Mouse (Mus musculus): ENCODE measurements at regions not wholly inside any gene's neighbourhood (a gene's known extent, or its start where the extent isn't known, plus 50 kb on each side); places are given as distances from the start of the nearest gene placed in this dataset.

DNA sequence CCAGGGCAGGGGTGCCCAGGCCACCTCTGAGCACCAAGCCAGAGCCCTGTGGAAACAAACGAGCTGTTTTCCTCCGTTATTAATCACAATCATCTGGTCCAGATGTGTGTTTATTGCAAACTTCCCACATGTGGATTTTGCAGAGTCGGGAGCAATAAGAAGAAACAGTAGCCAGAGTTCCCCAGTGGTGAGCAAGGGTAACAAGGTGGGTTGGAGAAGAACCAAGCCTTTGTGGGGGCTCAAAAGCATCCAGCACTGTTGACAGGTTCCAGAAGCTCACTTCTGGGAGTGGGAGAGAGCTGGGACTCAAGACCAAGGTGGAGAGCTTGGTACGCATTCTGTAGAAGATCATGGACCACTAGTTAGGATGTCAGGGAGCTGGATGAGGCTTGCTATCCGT is 63.6 kb downstream of the Hif1an start:
- no peaks in the 10 kb centered on the region for H3K9me3 ChIP-seq (ENCODE audit: control insufficient read depth, low read length)
- H3K36me3 ChIP-seq (ENCODE audit: control insufficient read depth, insufficient read depth): no peaks in the 10 kb centered on the region
- ATAC-seq: no peak
- H3K27ac ChIP-seq (ENCODE audit: low read length): no peak overlapping the region
- H3K4me1 ChIP-seq (replicated peaks; ENCODE audit: control insufficient read depth, insufficient read depth, low read length): no peaks in the 10 kb centered on the region
- H3K4me3 ChIP-seq (replicated peaks; ENCODE audit: low read length): no peak overlapping the region
- H3K4me2 ChIP-seq (ENCODE audit: low read length): no peak overlapping the region
- 0 out of 2 replicates have a peak, but pooled peaks cover 2% of the 10 kb centered on the region for H3K27me3 ChIP-seq (replicated peaks; ENCODE audit: control insufficient read depth, insufficient read depth, low read length)
- WGBS: 84% methylated on average over 5 of the region's 5 CpGs
- no peak overlapping the region for H3K9ac ChIP-seq (replicated peaks; ENCODE audit: low read depth, low read length)

DNA sequence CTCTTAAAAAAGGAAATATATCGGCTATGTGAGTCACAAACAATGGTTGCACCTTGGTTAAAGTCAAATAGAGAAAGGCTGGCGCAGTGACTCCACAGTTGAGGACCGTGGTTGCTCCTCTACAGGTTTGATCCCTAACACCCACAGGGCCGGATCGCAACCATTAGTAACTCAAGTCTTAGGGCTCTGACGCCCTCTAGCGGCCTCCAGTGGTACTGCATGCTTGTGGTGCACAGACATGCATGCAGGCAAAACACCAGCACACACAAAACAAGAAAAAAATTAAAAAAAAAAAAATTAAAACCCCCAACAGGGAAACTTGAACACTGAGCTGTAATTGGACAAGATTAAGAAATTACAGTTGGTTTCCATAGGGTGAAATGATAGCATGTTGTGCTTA is 67.1 kb downstream of the Hif1an start:
- ATAC-seq: no peak

DNA sequence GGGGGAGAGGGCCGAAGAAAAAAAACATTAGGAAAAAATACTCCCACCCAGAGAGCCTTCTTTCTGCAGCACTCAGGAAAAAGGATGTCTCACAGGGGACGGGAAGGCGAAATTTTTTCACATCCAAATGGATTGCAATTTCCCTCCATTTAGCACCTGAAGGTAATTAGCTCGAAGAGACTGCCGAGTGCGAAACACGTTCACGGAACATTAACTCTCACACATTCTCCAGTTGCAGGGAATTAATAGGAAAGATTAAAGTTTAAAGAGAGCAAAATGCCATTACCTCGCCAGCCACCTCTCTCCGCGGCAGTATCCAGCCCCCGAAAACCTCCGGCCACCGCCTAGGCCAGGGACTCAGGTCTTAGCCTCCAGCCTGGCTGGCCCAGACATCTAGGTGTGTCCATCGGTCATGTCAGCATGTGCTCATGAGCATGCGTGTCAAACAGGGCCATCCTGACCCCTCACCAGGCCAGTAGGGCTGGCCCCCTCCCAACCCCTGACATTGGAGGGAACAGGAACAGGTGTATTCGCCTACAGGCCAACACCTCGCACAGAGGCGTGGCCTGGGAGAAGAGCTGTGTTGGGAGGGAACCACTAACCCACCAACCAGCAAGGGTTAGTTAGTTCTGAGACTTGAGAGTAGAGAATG is 68.8 kb downstream of the Hif1an start:
- no peaks in the 10 kb centered on the region for H3K4me1 ChIP-seq (replicated peaks; ENCODE audit: control insufficient read depth, insufficient read depth, low read length)
- no peaks in the 10 kb centered on the region for H3K9me3 ChIP-seq (ENCODE audit: control insufficient read depth, low read length)
- H3K36me3 ChIP-seq (ENCODE audit: control insufficient read depth, insufficient read depth): no peaks in the 10 kb centered on the region
- no peak overlapping the region for H3K9ac ChIP-seq (replicated peaks; ENCODE audit: low read depth, low read length)
- H3K27ac ChIP-seq (ENCODE audit: low read length): no peak overlapping the region
- ATAC-seq: no peak
- 78% methylated on average over 19 of the region's 19 CpGs for WGBS
- 0 out of 2 replicates have a peak, but pooled peaks cover 4% of the 10 kb centered on the region for H3K27me3 ChIP-seq (replicated peaks; ENCODE audit: control insufficient read depth, insufficient read depth, low read length)
- H3K4me3 ChIP-seq (replicated peaks; ENCODE audit: low read length): no peak overlapping the region
- H3K4me2 ChIP-seq (ENCODE audit: low read length): no peak overlapping the region

More for the DNA sequence above, 67.1 kb downstream of the Hif1an start:
- Histone ChIP-seq H3K9me3 (ENCODE audit: control insufficient read depth, low read length) (no peaks in the 10 kb centered on the region), H3K27ac (ENCODE audit: low read length) (no peak overlapping the region), H3K27me3 (replicated peaks; ENCODE audit: control insufficient read depth, insufficient read depth, low read length) (0 out of 2 replicates have a peak, but pooled peaks cover 4% of the 10 kb centered on the region), H3K4me1 (replicated peaks; ENCODE audit: control insufficient read depth, insufficient read depth, low read length) (no peaks in the 10 kb centered on the region), H3K4me3 (replicated peaks; ENCODE audit: low read length) (no peak overlapping the region), H3K9ac (replicated peaks; ENCODE audit: low read depth, low read length) (no peak overlapping the region), H3K36me3 (ENCODE audit: control insufficient read depth, insufficient read depth) (no peaks in the 10 kb centered on the region), H3K4me2 (ENCODE audit: low read length) (no peak overlapping the region)
- WGBS: 63% methylated on average over 7 of the region's 7 CpGs

DNA sequence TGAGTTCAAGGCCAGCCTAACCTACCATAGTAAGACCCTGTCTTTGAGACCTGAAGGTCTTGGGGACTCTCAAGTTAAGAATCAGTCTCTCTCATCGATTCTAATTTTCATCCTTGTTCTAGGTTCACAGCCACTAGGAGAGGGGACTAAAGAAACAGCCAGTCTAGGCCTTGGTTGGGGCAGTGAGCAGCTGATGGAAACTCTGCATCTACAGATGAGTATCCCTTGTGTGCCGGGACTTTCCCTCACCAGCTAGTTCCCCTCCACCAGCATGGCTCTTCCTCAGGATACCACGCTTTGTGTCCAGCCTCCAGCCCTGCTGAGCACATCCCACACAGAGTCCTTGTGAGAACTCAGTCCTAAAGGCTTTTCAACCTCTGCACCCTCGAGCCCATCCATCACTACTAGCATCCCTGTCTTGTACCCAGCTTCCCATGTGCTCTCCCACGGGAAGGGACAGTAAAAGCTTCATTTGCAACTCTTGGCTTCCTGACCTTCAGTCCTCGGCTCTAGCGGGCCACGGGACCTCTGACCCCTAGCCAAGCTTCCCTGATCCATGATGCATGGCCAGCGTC is 74.6 kb downstream of the Hif1an start:
- Histone ChIP-seq H3K4me1 (replicated peaks; ENCODE audit: control insufficient read depth, insufficient read depth, low read length) (peaks cover 9% of the 10 kb centered on the region), H3K9ac (replicated peaks; ENCODE audit: low read depth, low read length) (no peak overlapping the region), H3K4me2 (ENCODE audit: low read length) (no peak overlapping the region), H3K9me3 (ENCODE audit: control insufficient read depth, low read length) (no peaks in the 10 kb centered on the region), H3K4me3 (replicated peaks; ENCODE audit: low read length) (no peak overlapping the region), H3K27ac (ENCODE audit: low read length) (no peak overlapping the region), H3K36me3 (ENCODE audit: control insufficient read depth, insufficient read depth) (no peaks in the 10 kb centered on the region), H3K27me3 (replicated peaks; ENCODE audit: control insufficient read depth, insufficient read depth, low read length) (peaks cover 10% of the 10 kb centered on the region; the same call in 1 of the 2 replicates)
- 80% methylated on average over 9 of the region's 9 CpGs for WGBS
- ATAC-seq: no peak

DNA sequence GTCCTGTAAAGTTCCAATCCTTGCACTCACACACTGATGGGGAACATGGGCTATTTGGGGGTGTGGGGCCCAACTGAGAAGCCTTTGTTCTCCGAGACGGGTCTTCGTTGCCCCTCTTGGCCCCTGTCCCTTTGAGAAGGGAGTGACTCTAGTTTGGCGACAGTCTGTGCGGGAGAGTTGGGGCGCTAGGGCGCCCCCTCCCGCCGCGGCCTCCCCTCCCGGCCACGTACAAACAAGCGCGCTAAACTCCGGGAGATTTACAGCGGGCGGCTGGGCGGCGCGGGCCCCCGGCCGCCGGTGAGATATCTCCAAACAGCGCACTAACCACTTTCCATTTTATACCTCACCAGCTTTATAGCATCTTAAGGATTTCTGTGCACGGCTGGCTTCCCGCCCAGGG is 77.4 kb downstream of the Hif1an start:
- Histone ChIP-seq H3K36me3 (ENCODE audit: control insufficient read depth, insufficient read depth) (no peaks in the 10 kb centered on the region), H3K27me3 (replicated peaks; ENCODE audit: control insufficient read depth, insufficient read depth, low read length) (peaks cover 8% of the 10 kb centered on the region; the same call in 1 of the 2 replicates), H3K27ac (ENCODE audit: low read length) (no peak overlapping the region), H3K4me2 (ENCODE audit: low read length) (peak overlapping the region; percentile 51), H3K4me3 (replicated peaks; ENCODE audit: low read length) (peak overlapping the region; percentile 24), H3K4me1 (replicated peaks; ENCODE audit: control insufficient read depth, insufficient read depth, low read length) (peaks cover 9% of the 10 kb centered on the region), H3K9me3 (ENCODE audit: control insufficient read depth, low read length) (no peaks in the 10 kb centered on the region), H3K9ac (replicated peaks; ENCODE audit: low read depth, low read length) (peak overlapping the region; percentile 35)
- 0% methylated on average over 26 of the region's 26 CpGs for WGBS
- ATAC-seq: no peak

DNA sequence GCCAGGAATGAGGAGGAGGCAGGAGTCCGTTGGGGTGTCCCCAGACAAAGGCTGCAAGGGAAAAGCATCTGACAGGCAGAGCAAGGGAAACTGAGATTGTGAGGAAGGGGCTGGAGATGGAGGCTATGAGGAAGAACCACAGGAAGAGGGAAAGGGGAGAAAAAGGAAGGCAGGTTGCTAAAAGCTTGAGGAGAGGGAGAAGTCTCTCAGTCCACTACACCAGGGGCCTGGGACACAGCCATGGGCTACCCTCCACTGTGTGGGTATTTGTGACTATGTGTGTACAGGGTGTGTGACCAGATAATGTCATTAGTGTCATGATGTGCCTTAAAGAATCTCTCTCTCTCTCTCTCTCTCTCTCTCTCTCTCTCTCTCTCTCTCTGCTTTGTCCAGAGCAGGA is 77.9 kb downstream of the Hif1an start:
- no peaks in the 10 kb centered on the region for H3K36me3 ChIP-seq (ENCODE audit: control insufficient read depth, insufficient read depth)
- no peaks in the 10 kb centered on the region for H3K9me3 ChIP-seq (ENCODE audit: control insufficient read depth, low read length)
- H3K27ac ChIP-seq (ENCODE audit: low read length): no peak overlapping the region
- WGBS: 0% methylated on average over 1 of the region's 1 CpGs
- ATAC-seq: no peak
- peaks cover 8% of the 10 kb centered on the region; the same call in 1 of the 2 replicates for H3K27me3 ChIP-seq (replicated peaks; ENCODE audit: control insufficient read depth, insufficient read depth, low read length)
- peaks cover 9% of the 10 kb centered on the region for H3K4me1 ChIP-seq (replicated peaks; ENCODE audit: control insufficient read depth, insufficient read depth, low read length)
- peak overlapping the region; percentile 24 for H3K4me3 ChIP-seq (replicated peaks; ENCODE audit: low read length)
- peak overlapping the region; percentile 51 for H3K4me2 ChIP-seq (ENCODE audit: low read length)
- H3K9ac ChIP-seq (replicated peaks; ENCODE audit: low read depth, low read length): peak overlapping the region; percentile 35

DNA sequence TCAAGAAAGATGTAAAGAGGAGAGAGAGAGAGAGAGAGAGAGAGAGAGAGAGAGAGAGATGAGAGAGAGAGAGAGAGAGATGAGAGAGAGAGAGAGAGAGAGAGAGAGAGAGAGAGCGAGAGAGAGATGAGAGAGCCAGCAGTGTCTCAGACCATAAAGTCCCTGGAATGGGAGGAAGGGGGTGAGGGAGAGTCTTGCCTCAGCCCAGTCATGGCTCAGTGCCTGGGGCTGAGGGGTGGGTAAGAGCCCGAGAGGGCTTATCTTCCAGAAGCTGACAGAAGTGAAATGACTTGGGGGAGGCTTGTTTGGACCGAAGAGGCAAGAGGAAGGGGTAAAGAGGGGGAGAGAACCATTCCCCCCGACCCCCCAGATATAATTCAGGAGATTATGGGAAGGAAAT is 79.6 kb downstream of the Hif1an start:
- Histone ChIP-seq H3K27me3 (replicated peaks; ENCODE audit: control insufficient read depth, insufficient read depth, low read length) (peaks cover 8% of the 10 kb centered on the region; the same call in 1 of the 2 replicates), H3K4me1 (replicated peaks; ENCODE audit: control insufficient read depth, insufficient read depth, low read length) (peaks cover 9% of the 10 kb centered on the region), H3K4me2 (ENCODE audit: low read length) (no peak overlapping the region), H3K36me3 (ENCODE audit: control insufficient read depth, insufficient read depth) (no peaks in the 10 kb centered on the region), H3K9ac (replicated peaks; ENCODE audit: low read depth, low read length) (no peak overlapping the region), H3K27ac (ENCODE audit: low read length) (no peak overlapping the region), H3K9me3 (ENCODE audit: control insufficient read depth, low read length) (no peaks in the 10 kb centered on the region), H3K4me3 (replicated peaks; ENCODE audit: low read length) (no peak overlapping the region)
- 57% methylated on average over 4 of the region's 4 CpGs for WGBS
- ATAC-seq: no peak

DNA sequence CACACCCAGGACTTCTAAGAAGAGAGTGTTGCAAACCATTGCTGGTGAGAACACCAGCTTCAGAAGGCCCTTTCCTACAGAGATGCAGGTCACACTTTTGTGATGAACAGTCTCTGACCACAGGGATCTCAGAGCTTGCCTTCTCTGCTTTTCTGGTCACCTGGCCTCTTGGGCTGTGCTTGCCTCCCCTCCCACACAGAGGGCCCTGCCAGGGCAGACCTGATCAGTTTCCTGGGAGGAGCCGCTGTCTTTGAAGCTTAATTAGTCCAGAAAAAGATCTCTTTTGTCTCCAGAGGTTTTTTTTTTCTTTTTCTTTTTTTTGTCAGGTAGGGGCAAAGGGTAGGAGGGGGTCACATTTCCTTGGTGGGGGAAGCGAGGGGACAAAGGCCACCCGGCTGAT is 81.7 kb downstream of the Hif1an start:
- H3K27ac ChIP-seq (ENCODE audit: low read length): no peak overlapping the region
- H3K4me1 ChIP-seq (replicated peaks; ENCODE audit: control insufficient read depth, insufficient read depth, low read length): peaks cover 9% of the 10 kb centered on the region
- no peak overlapping the region for H3K4me2 ChIP-seq (ENCODE audit: low read length)
- ATAC-seq: no peak
- no peaks in the 10 kb centered on the region for H3K36me3 ChIP-seq (ENCODE audit: control insufficient read depth, insufficient read depth)
- WGBS: 41% methylated on average over 3 of the region's 3 CpGs
- no peak overlapping the region for H3K4me3 ChIP-seq (replicated peaks; ENCODE audit: low read length)
- peaks cover 8% of the 10 kb centered on the region; the same call in 1 of the 2 replicates for H3K27me3 ChIP-seq (replicated peaks; ENCODE audit: control insufficient read depth, insufficient read depth, low read length)
- no peak overlapping the region for H3K9ac ChIP-seq (replicated peaks; ENCODE audit: low read depth, low read length)
- no peaks in the 10 kb centered on the region for H3K9me3 ChIP-seq (ENCODE audit: control insufficient read depth, low read length)

DNA sequence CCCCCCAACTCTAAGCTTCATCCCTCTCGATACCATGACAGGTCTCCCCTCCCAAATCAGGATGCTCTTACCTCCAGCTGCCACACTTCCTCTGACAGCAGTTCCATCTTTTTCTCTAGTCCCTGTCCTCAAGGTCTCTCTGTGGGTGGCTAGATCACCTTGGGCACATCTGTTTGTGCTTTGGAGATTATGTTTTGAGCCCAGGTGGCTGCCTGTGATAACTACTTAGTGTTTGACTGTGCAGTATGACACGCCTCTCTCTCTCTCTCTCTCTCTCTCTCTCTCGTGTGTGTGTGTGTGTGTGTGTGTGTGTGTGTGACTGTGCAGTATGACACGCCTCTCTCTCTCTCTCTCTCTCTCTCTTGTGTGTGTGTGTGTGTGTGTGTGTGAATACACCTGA is 82.3 kb downstream of the Hif1an start:
- H3K4me3 ChIP-seq (replicated peaks; ENCODE audit: low read length): no peak overlapping the region
- ATAC-seq: no peak
- H3K9me3 ChIP-seq (ENCODE audit: control insufficient read depth, low read length): no peaks in the 10 kb centered on the region
- no peaks in the 10 kb centered on the region for H3K36me3 ChIP-seq (ENCODE audit: control insufficient read depth, insufficient read depth)
- H3K27ac ChIP-seq (ENCODE audit: low read length): no peak overlapping the region
- no peak overlapping the region for H3K4me2 ChIP-seq (ENCODE audit: low read length)
- H3K27me3 ChIP-seq (replicated peaks; ENCODE audit: control insufficient read depth, insufficient read depth, low read length): peaks cover 10% of the 10 kb centered on the region; the same call in 1 of the 2 replicates
- peaks cover 7% of the 10 kb centered on the region for H3K4me1 ChIP-seq (replicated peaks; ENCODE audit: control insufficient read depth, insufficient read depth, low read length)
- no peak overlapping the region for H3K9ac ChIP-seq (replicated peaks; ENCODE audit: low read depth, low read length)
- WGBS: 58% methylated on average over 3 of the region's 4 CpGs
